Mouse (Mus musculus) G1E (cell line): ENCODE data around the gene Strn3. TPM values are rescaled to one million over a fixed set of nuclear protein-coding genes. Genes with fewer than 3 reads are reported as not detected.
A peak's percentile ranks its signal among the peaks of the same experiment; 100 is the strongest.

Experiments
- ATAC-seq: 2 replicates; pipeline ENCODE4 v1.8.0; 2016; ENCODE audit warnings: mild to moderate bottlenecking; ENCODE audit not compliant: insufficient number of reproducible peaks, poor library complexity, low FRiP score, severe bottlenecking; ENCODE audit errors: extremely low read depth
- DNase-seq: peaks from one replicate; pipeline ENCODE4 v3.0.0; 2012; ENCODE audit warnings: low spot score
- H3K27me3 ChIP-seq: 2 replicates; pipeline ENCODE4 v1.6.1; 2012; ENCODE audit warnings: mild to moderate bottlenecking, low read length, inconsistent platforms; ENCODE audit not compliant: insufficient read depth
- H3K36me3 ChIP-seq: replicated peaks from 2 replicates; pipeline ENCODE3; 2012; ENCODE audit warnings: mild to moderate bottlenecking, inconsistent platforms
- H3K4me1 ChIP-seq: 2 replicates; pipeline ENCODE4 v1.6.1; 2012; ENCODE audit warnings: low read depth, low read length, inconsistent platforms, mixed read lengths; ENCODE audit not compliant: insufficient read depth
- H3K4me3 ChIP-seq: 2 replicates; pipeline ENCODE4 v1.5.1; 2012; ENCODE audit warnings: low read depth, mild to moderate bottlenecking, inconsistent platforms, low read length, moderate library complexity, mixed read lengths
- H3K9me3 ChIP-seq: replicated peaks from 2 replicates; pipeline ENCODE4 v1.6.1; 2012; ENCODE audit warnings: inconsistent platforms
- CTCF ChIP-seq: IDR thresholded peaks from 2 replicates; pipeline ENCODE4 v1.5.1; 2012; ENCODE audit warnings: low read depth, low read length, inconsistent platforms, mixed read lengths
- GATA1 ChIP-seq: IDR thresholded peaks from 2 replicates; pipeline ENCODE4 v1.6.1; 2012; ENCODE audit warnings: borderline replicate concordance, low read length, inconsistent platforms, mixed read lengths
- GATA2 ChIP-seq: IDR thresholded peaks from 2 replicates; pipeline ENCODE4 v1.6.1; 2012; ENCODE audit warnings: low read depth, low read length, inconsistent platforms, borderline replicate concordance
- POLR2AphosphoS5 ChIP-seq: IDR thresholded peaks from 2 replicates; pipeline ENCODE4 v1.6.1; 2012; ENCODE audit warnings: low read depth, low read length, inconsistent platforms; ENCODE audit not compliant: insufficient replicate concordance
- TAL1 ChIP-seq: conservative IDR thresholded peaks from 2 replicates; pipeline ENCODE4 v1.6.1; 2012; ENCODE audit warnings: low read depth, low read length, inconsistent platforms, mixed read lengths
- polyA plus RNA-seq: library from polyadenylated mRNA; stranded (reverse); fragments of >175 nt; gene quantifications from 2 replicates; pipeline ENCODE4 v1.2.3, GENCODE M21; 2012
- total RNA-seq, 2 experiments: library from RNA; stranded (forward) in 1 of 2; stranded (reverse) in 1 of 2; fragments of 200-1000 nt in 1 of 2; fragments of >200 nt in 1 of 2; fragmentation: Nextera tagmentation in 1 of 2; gene quantifications; 2 replicates each; pipeline ENCODE4 v1.2.3; 2014 to 2017

The Strn3 gene
- total and polyA plus RNA-seq, 3 experiments: 20.0 to 102 (median 93.1) TPM

DNA sequence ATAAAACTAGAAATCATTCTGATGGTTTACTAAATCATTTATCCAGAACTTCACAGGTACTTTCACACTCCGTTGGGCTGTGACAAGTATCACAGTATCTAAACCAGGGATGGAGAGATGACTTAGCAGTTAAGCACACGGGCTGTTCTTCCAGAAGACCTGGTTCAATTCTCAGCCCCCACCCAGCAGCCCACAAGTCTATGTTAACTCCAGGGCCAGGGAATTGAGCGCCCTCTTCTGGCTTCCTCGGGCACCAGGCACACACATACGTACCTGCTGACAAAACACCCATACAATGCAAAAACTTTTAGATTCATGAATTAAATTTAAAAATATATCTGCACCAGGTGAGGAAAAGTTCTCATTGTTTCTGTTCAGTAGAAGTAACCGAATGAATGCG, 121.8 kb downstream of the Strn3 start:
- DNase-seq (peak; percentile 20), ATAC-seq (no peak)
- Histone ChIP-seq H3K27me3 (no peaks in the 10 kb centered on the region), H3K9me3 (peaks cover 3% of the 10 kb centered on the region), H3K4me1 (peaks cover 65% of the 10 kb centered on the region), H3K36me3 (no peaks in the 10 kb centered on the region), H3K4me3 (peak overlapping the region; percentile 31; the same call in 1 of the 2 replicates)
- peak; percentile 73 for TF ChIP-seq CTCF
- TF ChIP-seq TAL1: no peak
- no peak for TF ChIP-seq POLR2AphosphoS5
- TF ChIP-seq GATA2: no peak
- no peak for TF ChIP-seq GATA1

DNA sequence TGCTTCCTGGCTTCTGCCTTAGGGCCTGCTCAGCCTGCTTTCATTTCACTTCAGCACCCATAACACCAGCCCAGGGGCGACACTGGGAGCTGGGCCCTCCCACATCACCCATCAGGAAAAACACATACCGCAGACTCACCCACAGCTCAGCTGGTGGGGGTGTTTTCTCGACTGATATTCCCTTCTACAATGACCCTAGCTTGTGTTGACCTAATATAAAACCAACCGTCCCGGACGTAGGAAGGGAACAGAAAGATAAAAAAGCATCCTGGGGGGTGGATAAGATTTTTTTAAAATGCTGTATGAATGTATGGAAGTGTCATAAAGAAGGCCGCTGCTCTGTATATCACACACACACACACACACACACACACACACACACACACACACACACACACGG, 122.2 kb downstream of the Strn3 start:
- H3K36me3 ChIP-seq: no peaks in the 10 kb centered on the region
- no peak for TF ChIP-seq GATA1
- no peak for TF ChIP-seq POLR2AphosphoS5
- TF ChIP-seq GATA2: no peak
- TF ChIP-seq CTCF: no peak
- peak; percentile 63 for TF ChIP-seq TAL1
- H3K4me1 ChIP-seq: peaks cover 64% of the 10 kb centered on the region
- peak overlapping the region; percentile 43; the same call in 1 of the 2 replicates for H3K4me3 ChIP-seq
- no peaks in the 10 kb centered on the region for H3K27me3 ChIP-seq
- H3K9me3 ChIP-seq: peaks cover 3% of the 10 kb centered on the region
- peak; percentile 75 for ATAC-seq
- peak; percentile 63 for DNase-seq

DNA sequence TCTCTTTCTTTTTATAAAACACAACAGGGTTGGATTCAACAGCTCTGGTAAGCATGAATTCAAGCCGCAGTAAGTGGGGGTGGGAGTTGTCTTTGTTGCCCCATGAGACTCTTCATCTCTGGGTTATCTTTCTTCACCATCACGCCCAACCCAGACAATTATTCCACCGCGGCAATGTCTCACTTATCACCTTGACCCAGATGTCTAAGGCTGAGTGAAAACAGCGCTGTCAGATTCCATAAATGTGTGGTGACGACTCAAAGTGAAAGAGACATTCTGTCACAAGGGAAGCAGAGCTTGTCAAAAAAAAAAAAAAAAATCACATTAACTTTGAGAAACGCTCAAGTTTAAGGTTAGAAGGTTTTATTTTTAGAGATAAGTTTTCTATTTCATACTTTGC, 124.5 kb downstream of the Strn3 start:
- TF ChIP-seq CTCF (no peak), GATA2 (peak; percentile 93; the same call in 1 of the 2 replicates), TAL1 (peak; percentile 95), GATA1 (no peak), POLR2AphosphoS5 (no peak)
- Histone ChIP-seq H3K27me3 (peaks cover 3% of the 10 kb centered on the region), H3K4me1 (peaks cover 64% of the 10 kb centered on the region), H3K36me3 (no peaks in the 10 kb centered on the region), H3K9me3 (peaks cover 3% of the 10 kb centered on the region), H3K4me3 (peak overlapping the region; percentile 47; the same call in 1 of the 2 replicates)
- DNase-seq (peak; percentile 83), ATAC-seq (peak; percentile 87)

DNA sequence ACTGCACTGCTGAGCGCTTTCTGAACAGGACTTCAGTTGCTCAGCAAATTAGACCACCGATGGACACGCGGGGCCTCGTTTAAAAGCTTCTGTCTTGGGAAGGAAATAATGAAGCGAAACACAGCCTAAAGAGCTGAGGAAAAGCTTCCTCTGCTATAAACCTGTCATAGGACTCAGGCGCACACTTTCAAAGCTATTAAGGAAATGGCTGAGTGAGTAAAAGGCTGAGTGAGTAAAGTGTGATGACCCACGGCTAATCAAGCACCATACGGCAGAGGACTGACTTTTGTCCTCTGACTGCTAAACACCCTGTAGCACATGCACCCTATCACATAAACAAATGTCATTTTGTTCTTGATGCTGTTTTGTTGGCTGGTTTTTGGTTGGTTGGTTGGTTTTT, 130.3 kb downstream of the Strn3 start:
- DNase-seq (no peak), ATAC-seq (no peak)
- TF ChIP-seq TAL1: no peak
- no peak for TF ChIP-seq POLR2AphosphoS5
- no peak for TF ChIP-seq GATA1
- TF ChIP-seq GATA2: no peak
- TF ChIP-seq CTCF: no peak
- Histone ChIP-seq H3K4me3 (no peak overlapping the region), H3K27me3 (peaks cover 11% of the 10 kb centered on the region), H3K9me3 (peaks cover 3% of the 10 kb centered on the region), H3K4me1 (peaks cover 20% of the 10 kb centered on the region), H3K36me3 (no peaks in the 10 kb centered on the region)

Other genes starting within 250 kb of the Strn3 start
- gene Coch, start 98.6 kb downstream of the Strn3 start, total RNA-seq (2014; fragmentation: Nextera tagmentation): not detected in 2 replicates
- not detected in 2 replicates for gene Coch, start 98.6 kb downstream of the Strn3 start, total RNA-seq (2017)
- gene Coch, start 98.6 kb downstream of the Strn3 start, polyA plus RNA-seq: not detected in 2 replicates
- gene Ap4s1, start 864 bp downstream of the Strn3 start, total RNA-seq (2014; fragmentation: Nextera tagmentation): 16.2 and 28.5 TPM in 2 replicates
- 17.1 and 21.8 TPM in 2 replicates for gene Ap4s1, start 864 bp downstream of the Strn3 start, total RNA-seq (2017)
- gene Ap4s1, start 864 bp downstream of the Strn3 start, polyA plus RNA-seq: 7.2 TPM in 2 replicates
- 249 and 255 TPM in 2 replicates for gene Hectd1, start 137.6 kb upstream of the Strn3 start, total RNA-seq (2014; fragmentation: Nextera tagmentation)
- 238 and 273 TPM in 2 replicates for gene Hectd1, start 137.6 kb upstream of the Strn3 start, total RNA-seq (2017)
- gene Hectd1, start 137.6 kb upstream of the Strn3 start, polyA plus RNA-seq: 25.4 and 35.0 TPM in 2 replicates